Mouse (Mus musculus) kidney, postnatal 25 days (tissue): ENCODE results near the gene Stat3.

Experiments used
- DNase-seq, 2 experiments: peaks; one replicate each; pipeline ENCODE4 v3.0.0; 2021; ENCODE audit warnings: mixed read lengths in 2 of 2

Gene Stat3

GRCm38 (mm10) chr11:100963647-100964046 is 24.3 kb upstream of the Stat3 start:
- peak in 1 of 2 experiments; percentile 57 for DNase-seq

- peak in 1 of 2 experiments; percentile 51 for DNase-seq
Observed at GRCm38 (mm10) chr11:100962371-100962911, 23.1 kb upstream of the Stat3 start.

- peak; percentile 85 to 86 for DNase-seq
Observed at GRCm38 (mm10) chr11:100960540-100960939, 21.2 kb upstream of the Stat3 start.

GRCm38 (mm10) chr11:100959826-100960225 is 20.5 kb upstream of the Stat3 start:
- DNase-seq, result no peak

GRCm38 (mm10) chr11:100959464-100959810 is 20.1 kb upstream of the Stat3 start:
- peak; percentile 72 to 86 for DNase-seq

- DNase-seq, result peak in 1 of 2 experiments; percentile 51
Observed at GRCm38 (mm10) chr11:100958613-100959463, 19.5 kb upstream of the Stat3 start.

DNA sequence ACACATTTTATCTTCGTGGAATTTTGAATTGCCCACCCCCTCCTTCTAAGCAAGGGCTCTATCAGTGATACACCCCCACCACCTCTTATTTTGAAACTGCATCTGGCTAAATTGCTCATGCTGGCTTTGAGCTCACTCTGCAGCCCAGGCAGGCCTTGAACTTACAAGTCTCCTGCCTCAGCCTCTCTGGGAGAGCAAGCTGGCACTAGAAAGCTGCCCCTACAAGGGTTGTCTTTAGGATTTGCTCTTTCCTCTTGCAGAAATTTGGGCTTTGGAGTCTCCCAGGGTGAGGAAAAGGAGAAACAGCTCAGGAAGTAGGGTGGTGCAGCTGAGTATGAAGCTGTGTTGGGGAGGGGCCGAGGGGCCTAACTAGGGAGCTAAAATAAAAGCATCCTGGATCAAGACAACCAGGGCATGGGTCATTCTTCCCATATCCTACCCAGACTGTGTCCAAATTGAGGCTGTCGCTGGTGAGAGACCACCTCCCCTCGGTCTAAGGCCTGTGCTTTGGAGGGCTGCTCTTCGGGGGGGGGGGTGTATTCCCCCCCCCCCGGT is 18.7 kb upstream of the Stat3 start:
- no peak for DNase-seq

- peak; percentile 89 to 98 for DNase-seq
Observed at GRCm38 (mm10) chr11:100957244-100957643, 17.9 kb upstream of the Stat3 start.

DNA sequence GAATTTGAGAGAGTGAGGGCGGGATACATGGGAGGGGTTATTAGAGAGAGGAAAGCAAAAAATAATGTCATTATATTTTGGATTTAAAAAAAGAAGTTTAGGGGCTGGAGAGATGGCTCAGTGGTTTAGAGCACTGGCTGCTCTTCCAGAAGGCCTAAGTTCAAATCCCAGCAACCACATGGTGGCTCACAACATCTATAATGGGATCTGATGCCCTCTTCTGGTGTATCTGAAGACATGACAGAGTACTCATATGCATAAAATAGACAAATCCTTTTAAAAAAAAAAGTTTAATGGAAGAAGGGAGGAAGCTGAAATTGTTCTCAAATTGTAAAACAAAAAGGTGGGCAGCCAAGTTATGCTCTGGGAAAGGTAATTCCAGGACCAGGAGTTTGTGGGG is 10.2 kb upstream of the Stat3 start:
- DNase-seq, result no peak

- no peak for DNase-seq
Observed at GRCm38 (mm10) chr11:100948317-100948716, 9.0 kb upstream of the Stat3 start.

DNA sequence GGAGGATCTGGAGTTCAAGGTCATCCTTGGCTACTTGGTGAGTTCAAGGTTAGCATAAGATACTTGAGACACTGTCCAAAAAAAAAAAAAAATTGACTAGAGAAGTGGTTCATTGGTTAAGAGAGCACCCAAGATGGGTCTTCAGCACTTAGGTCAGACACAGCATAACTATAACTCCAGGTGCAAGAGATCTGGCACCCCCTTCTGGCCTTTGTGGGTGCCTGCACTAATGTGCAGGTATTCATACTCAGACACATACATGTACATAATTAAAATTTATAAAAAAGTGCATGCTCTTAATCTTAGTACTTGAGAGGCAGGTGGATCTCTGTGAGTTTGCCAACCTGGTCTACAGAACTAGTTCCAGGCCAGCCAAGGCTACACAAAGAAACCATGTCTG is 8.2 kb upstream of the Stat3 start:
- no peak for DNase-seq

DNA sequence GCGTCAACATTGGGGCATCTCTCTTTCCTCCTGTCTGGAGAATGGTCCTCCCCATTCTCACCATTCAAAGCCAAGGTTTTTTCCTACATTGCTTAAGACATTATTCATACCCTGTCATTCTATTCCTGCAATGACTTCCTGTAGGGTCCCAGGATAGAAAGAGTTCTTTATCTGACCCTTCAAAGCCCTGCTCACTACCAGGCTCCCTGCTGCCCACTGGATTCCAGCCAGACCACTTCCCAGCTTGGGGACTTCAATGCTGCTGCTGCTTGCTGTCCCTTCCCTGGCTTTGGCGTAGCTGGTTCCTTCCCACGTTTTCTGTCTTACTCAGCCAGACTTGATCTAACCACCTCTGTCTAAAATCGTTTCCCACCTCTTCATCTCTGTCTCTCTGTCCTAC is 7.5 kb upstream of the Stat3 start:
- peak; percentile 43 to 60 for DNase-seq

- DNase-seq, result no peak
Observed at GRCm38 (mm10) chr11:100942388-100942787, 3.0 kb upstream of the Stat3 start.

DNA sequence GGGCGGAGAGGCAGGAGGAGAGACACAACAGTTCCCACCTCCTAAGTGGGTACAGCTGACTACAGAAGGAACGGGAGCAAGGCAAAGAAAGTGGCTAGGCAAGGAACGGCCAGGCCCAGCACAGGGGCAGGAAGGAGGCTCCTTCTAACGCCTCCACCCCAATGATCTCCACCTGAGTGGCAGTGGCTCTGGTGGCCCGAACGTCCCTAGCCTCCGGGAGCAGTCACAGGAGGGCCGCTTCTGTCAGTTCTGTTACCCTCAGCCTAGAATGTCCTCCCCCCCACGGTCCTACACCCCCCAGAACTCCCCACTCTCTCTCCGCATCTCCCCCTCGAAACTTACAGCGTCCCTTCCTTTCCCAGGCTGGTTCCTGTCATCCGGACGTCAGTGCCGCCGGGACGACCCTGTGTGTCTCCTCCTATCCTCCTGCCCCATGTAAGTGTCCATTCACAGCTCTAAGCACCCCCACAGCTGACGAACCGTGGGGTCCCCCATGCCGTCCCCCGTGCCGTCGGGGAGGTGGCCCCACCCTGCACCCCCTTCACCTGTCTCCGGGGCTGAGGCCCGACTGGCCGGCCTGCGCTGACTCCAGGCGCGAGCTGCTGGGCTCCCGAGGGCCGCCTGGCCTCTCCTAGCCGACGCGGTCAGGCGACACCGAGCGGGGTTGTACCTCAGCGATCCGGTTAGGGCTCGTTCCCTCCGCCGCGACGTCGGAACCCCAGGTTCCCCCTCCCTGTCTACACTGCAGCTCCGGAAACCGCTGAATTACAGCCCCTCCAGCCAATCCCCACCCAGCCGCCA is 429 bp downstream of the Stat3 start:
- peak; percentile 34 to 64 for DNase-seq

DNA sequence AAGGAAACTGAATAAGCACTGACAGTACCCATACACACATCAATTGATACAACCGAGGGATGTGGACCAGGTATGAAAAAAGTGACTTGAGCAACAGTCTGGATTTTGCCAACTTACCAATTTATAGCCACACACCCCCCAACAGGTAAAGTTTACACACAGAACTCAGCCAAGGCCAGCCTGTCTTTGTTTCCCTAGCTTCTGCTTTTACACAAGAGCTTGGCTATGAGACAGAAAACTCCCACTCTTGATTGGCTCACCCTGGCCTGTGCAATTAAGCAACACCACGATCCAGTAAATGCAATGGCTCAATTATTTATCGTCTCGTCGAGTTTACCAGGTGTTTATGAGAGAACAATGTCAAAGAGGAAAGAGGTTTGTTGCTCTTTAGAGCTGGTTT is 1.2 kb downstream of the Stat3 start:
- peak in 1 of 2 experiments; percentile 45 for DNase-seq

- DNase-seq, result no peak
Observed at GRCm38 (mm10) chr11:100937295-100937694, 2.0 kb downstream of the Stat3 start.

DNA sequence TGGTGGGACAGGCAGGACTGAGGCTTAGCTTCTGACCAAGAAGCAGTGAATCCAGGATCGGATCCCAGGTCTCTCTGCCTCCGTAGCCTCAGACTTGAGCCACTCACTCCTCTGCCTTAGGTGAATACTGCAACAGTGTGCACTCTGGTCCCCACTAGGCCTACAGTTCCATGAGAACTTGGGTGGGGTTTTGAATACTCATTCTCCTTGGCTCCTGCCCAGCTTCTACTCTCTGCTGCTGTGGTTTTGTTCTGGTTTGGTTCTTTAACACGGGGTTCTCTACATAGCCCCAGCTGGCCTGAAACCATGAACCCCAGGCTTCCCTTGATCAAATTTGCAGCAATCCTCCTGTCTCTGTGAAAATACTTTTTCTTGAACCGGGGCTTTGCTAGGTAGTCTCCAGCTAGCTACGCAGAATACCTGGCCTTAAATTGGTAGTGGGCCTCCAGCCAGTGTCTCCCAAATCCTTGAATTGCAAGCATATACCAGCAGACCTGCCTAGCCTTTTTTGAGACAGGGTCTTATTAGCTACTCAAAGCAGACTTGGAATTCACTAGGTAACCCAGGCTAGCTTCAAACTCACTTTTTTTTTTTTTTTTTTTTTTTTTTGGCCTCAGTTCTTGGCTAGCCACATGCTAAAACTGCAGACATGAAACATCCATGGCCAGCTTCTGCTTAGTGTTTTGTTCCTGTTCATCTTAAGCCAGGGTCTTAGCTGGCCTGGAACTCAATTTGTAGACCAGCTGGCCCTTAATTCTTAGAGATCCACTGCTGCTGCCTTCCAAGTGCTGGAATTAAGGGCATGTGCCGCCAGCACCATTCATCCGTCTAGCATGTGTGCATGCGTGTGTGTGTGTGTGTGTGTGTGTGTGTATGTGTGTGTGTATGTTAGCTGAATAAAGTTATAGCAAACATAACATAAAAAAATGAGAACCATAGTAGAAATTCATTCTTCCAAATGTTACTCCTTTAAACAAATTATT is 3.7 kb downstream of the Stat3 start:
- DNase-seq, result peak in 1 of 2 experiments; percentile 24

- DNase-seq, result peak; percentile 52 to 63
Observed at GRCm38 (mm10) chr11:100931254-100931921, 8.0 kb downstream of the Stat3 start.

GRCm38 (mm10) chr11:100930611-100931010 is 8.7 kb downstream of the Stat3 start:
- DNase-seq, result no peak

DNA sequence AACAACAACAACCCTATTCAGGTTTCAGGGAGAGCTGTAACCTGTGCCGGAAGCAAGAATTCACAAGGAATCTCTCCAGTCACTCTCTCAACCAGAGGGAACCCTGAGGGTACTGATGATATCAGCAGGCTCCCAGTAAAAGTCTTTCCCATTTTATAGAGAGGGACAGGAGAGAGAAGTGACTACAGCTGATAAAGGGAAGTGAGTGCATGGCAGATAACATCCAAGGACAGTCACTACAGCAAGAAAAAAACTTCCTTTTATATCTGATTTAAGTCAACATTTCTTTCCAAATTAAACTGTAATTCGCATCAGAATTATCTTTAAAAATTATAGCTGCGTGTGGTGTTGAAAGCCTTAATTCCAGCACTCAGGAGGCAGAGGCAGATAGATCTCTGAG is 12.0 kb downstream of the Stat3 start:
- DNase-seq, result no peak

GRCm38 (mm10) chr11:100924386-100924919 is 14.9 kb downstream of the Stat3 start:
- no peak for DNase-seq
